Mouse (Mus musculus) midbrain, embryonic 10.5 days (tissue): ENCODE data around the gene Znrf1. TPM values are rescaled to one million over a fixed set of nuclear protein-coding genes. Genes with fewer than 3 reads are reported as not detected.
A peak's percentile ranks its signal among the peaks of the same experiment; 100 is the strongest.
"Not testable (repeated sequence)": the region's sequence is repeated elsewhere in the genome, so short reads cannot be mapped to it uniquely, and the experiment has no call there.

Source experiments
- DNase-seq: peaks from one replicate; pipeline ENCODE4 v3.0.0-alpha.2; 2017; ENCODE audit warnings: low spot score
- H3K27ac ChIP-seq: fragments of 300-500 bp; sonication (generic); replicated peaks from 2 replicates; pipeline ENCODE4 v1.5.1; 2016; ENCODE audit warnings: mild to moderate bottlenecking
- H3K27me3 ChIP-seq: fragments of 300-500 bp; sonication (generic); 2 replicates; pipeline ENCODE4 v1.6.1; 2016; ENCODE audit warnings: low read depth, mild to moderate bottlenecking; ENCODE audit not compliant: poor library complexity, severe bottlenecking
- H3K36me3 ChIP-seq: fragments of 300-500 bp; sonication (generic); 2 replicates; pipeline ENCODE4 v1.6.1; 2016; ENCODE audit warnings: mild to moderate bottlenecking, moderate library complexity
- H3K4me1 ChIP-seq: fragments of 300-500 bp; sonication (generic); 2 replicates; pipeline ENCODE4 v1.6.1; 2016
- H3K4me3 ChIP-seq: fragments of 300-500 bp; sonication (generic); 2 replicates; pipeline ENCODE4 v1.5.1; 2016; ENCODE audit warnings: mild to moderate bottlenecking, moderate library complexity
- H3K9me3 ChIP-seq: fragments of 300-500 bp; sonication (generic); replicated peaks from 2 replicates; pipeline ENCODE4 v1.6.1; 2016; ENCODE audit warnings: mild to moderate bottlenecking
- WGBS: fragments of 180-500 bp; shearing (Covaris S2); methylation state at CpG from one replicate; pipeline ENCODE4 v1.1.7; 2016; 5-methylcytosine and 5-hydroxymethylcytosine counted together
- polyA plus RNA-seq: library from polyadenylated mRNA; unstranded; fragments of >200 nt; fragmentation: Nextera tagmentation; extraction: Ambion mirVana; gene quantifications from 2 replicates; pipeline ENCODE4 v1.2.1, GENCODE M21; 2016

Gene Znrf1
- polyA plus RNA-seq, result 28.1 and 32.2 TPM in 2 replicates

GRCm38 (mm10) chr8:111536031-111536977 is at the start of gene Znrf1:
Znrf1 (plus strand) TSS chr8:111536097.
- under 1% methylated on average over 92 of the region's 100 CpGs for WGBS
- peaks cover 49% of the 10 kb centered on the region for H3K4me1 ChIP-seq
- peak within 1 kb of the TSS; percentile 98 for H3K27ac ChIP-seq
- peak; percentile 89 for DNase-seq
- H3K36me3 ChIP-seq, result peaks cover 8% of the 10 kb centered on the region
- H3K4me3 ChIP-seq, result peak within 1 kb of the TSS; percentile 100
- H3K9me3 ChIP-seq, result no peaks in the 10 kb centered on the region
- H3K27me3 ChIP-seq, result no peaks in the 10 kb centered on the region

- H3K9me3 ChIP-seq, result no peaks in the 10 kb centered on the region
- WGBS, result 92% methylated on average over 10 of the region's 10 CpGs
- no peak overlapping the region for H3K27ac ChIP-seq
- peaks cover 16% of the 10 kb centered on the region for H3K36me3 ChIP-seq
- no peaks in the 10 kb centered on the region for H3K27me3 ChIP-seq
- no peak for DNase-seq
- H3K4me3 ChIP-seq, result no peak overlapping the region
- no peaks in the 10 kb centered on the region for H3K4me1 ChIP-seq
Measured at GRCm38 (mm10) chr8:111490034-111490591, 45.8 kb upstream of the Znrf1 start.

GRCm38 (mm10) chr8:111491191-111491590 is 44.7 kb upstream of the Znrf1 start:
- DNase-seq, result no peak
- WGBS, result 89% methylated on average over 7 of the region's 7 CpGs
- H3K9me3 ChIP-seq, result no peaks in the 10 kb centered on the region
- H3K27ac ChIP-seq, result no peak overlapping the region
- H3K36me3 ChIP-seq, result peaks cover 15% of the 10 kb centered on the region
- H3K27me3 ChIP-seq, result no peaks in the 10 kb centered on the region
- H3K4me3 ChIP-seq, result no peak overlapping the region
- H3K4me1 ChIP-seq, result no peaks in the 10 kb centered on the region

GRCm38 (mm10) chr8:111492508-111492907 is 43.4 kb upstream of the Znrf1 start:
- Histone ChIP-seq H3K4me1 (no peaks in the 10 kb centered on the region), H3K36me3 (peaks cover 17% of the 10 kb centered on the region; the same call in 1 of the 2 replicates), H3K4me3 (no peak overlapping the region), H3K9me3 (no peaks in the 10 kb centered on the region), H3K27me3 (no peaks in the 10 kb centered on the region), H3K27ac (no peak overlapping the region)
- 90% methylated on average over 9 of the region's 9 CpGs for WGBS
- DNase-seq, result no peak

- DNase-seq, result no peak
- H3K4me3 ChIP-seq, result no peak overlapping the region
- no peaks in the 10 kb centered on the region for H3K4me1 ChIP-seq
- H3K27me3 ChIP-seq, result no peaks in the 10 kb centered on the region
- no peak overlapping the region for H3K27ac ChIP-seq
- peaks cover 23% of the 10 kb centered on the region; the same call in 1 of the 2 replicates for H3K36me3 ChIP-seq
- no peaks in the 10 kb centered on the region for H3K9me3 ChIP-seq
- 96% methylated on average over 3 of the region's 3 CpGs for WGBS
Measured at GRCm38 (mm10) chr8:111493176-111493575, 42.7 kb upstream of the Znrf1 start.

- H3K27ac ChIP-seq, result no peak overlapping the region
- no peaks in the 10 kb centered on the region for H3K9me3 ChIP-seq
- H3K4me1 ChIP-seq, result no peaks in the 10 kb centered on the region
- no peak overlapping the region for H3K4me3 ChIP-seq
- 86% methylated on average over 7 of the region's 7 CpGs for WGBS
- peaks cover 42% of the 10 kb centered on the region for H3K36me3 ChIP-seq
- no peak for DNase-seq
- no peaks in the 10 kb centered on the region for H3K27me3 ChIP-seq
Measured at GRCm38 (mm10) chr8:111496326-111496725, 39.6 kb upstream of the Znrf1 start.

DNA sequence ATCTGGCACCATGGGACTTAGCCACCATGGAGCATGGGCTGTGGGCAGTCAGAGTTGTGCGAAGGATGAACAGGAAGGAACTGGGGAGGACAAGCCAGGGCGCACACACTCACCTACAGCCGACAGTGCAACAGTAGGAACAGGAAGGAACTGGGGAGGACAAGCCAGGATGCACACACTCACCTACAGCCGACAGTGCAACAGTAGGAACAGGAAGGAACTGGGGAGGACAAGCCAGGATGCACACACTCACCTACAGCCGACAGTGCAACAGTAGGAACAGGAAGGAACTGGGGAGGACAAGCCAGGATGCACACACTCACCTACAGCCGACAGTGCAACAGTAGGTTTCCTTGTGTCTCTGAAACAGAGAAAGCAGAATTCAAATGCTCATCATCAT is 37.6 kb upstream of the Znrf1 start:
- not testable (repeated sequence) for DNase-seq, H3K4me1 ChIP-seq, H3K9me3 ChIP-seq, H3K4me3 ChIP-seq, H3K27me3 ChIP-seq, H3K27ac ChIP-seq
- 86% methylated on average over 6 of the region's 6 CpGs for WGBS
- peaks cover 43% of the 10 kb centered on the region for H3K36me3 ChIP-seq

GRCm38 (mm10) chr8:111501724-111502464 is 34.0 kb upstream of the Znrf1 start:
- no peaks in the 10 kb centered on the region for H3K27me3 ChIP-seq
- no peaks in the 10 kb centered on the region for H3K9me3 ChIP-seq
- H3K4me1 ChIP-seq, result 0 out of 2 replicates have a peak, but pooled peaks cover 4% of the 10 kb centered on the region
- WGBS, result 75% methylated on average over 11 of the region's 11 CpGs
- H3K36me3 ChIP-seq, result peaks cover 36% of the 10 kb centered on the region
- H3K27ac ChIP-seq, result no peak overlapping the region
- DNase-seq, result no peak
- H3K4me3 ChIP-seq, result no peak overlapping the region

DNA sequence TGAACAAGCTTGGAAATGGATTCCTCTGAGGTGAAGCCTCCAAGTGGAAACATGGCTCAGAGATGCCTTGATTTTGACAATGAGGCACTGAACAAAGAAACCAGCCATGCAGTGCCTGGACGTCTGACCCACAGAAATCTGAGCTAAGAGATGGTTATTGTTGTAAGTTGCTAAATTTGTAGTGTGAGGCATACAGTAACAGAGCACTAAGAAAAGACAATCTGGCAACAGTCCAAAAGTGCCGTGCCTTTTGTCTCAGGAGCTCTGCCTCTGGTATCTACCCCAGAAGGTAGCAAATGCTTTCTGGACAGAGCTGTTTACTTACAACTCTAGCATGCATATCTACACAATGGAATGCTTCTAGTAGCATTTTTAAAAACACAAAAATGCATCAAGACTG is 27.3 kb upstream of the Znrf1 start:
- no peak for DNase-seq
- Histone ChIP-seq H3K9me3 (no peaks in the 10 kb centered on the region), H3K27me3 (no peaks in the 10 kb centered on the region), H3K27ac (no peak overlapping the region), H3K4me1 (no peaks in the 10 kb centered on the region), H3K36me3 (peaks cover 6% of the 10 kb centered on the region), H3K4me3 (no peak overlapping the region)
- WGBS, result 72% methylated on average over 2 of the region's 2 CpGs

DNA sequence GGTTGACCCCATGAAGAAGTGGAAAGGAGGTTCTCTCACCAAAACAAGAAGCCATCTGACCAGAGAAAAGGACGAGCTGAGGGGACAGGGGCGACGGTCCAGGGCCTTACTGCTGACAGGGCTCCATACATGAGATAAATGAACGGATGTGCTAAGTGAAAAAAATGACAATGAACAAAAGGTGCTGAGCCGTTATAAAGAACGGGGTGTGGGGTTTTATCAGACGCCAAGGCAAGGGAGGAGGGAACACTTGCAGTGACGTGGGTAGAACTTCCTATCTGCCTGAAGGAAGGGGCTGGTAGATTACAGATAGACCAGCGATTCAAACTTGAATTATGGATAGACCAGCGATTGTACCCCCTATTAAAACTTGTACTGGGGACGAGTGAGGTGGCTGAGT is 26.6 kb upstream of the Znrf1 start:
- no peak for DNase-seq

DNA sequence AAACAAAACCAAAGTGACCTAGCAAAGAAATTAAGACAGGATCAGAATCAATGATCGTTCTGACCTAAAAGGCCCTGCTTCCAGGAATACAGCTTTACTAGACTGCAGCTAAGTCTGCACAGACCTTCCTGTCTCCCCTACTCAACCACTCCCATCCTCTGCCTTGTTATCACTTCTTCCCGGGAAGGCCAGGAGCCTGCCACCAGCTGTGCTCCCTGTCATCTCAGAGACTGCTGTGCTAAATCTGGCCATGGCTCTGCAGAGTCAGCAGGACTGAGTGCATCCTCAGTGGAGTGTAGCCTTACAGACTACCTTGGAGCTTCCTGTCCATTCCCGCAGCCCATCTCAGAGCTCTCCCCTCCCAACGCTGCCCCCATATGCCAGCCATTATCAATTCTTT is 25.5 kb upstream of the Znrf1 start:
- Histone ChIP-seq H3K9me3 (no peaks in the 10 kb centered on the region), H3K4me3 (no peak overlapping the region), H3K27ac (no peak overlapping the region), H3K4me1 (no peaks in the 10 kb centered on the region), H3K27me3 (no peaks in the 10 kb centered on the region), H3K36me3 (no peaks in the 10 kb centered on the region)
- WGBS, result 75% methylated on average over 4 of the region's 4 CpGs
- DNase-seq, result no peak

More for the DNA sequence above, 26.6 kb upstream of the Znrf1 start:
- H3K27ac ChIP-seq, result no peak overlapping the region
- H3K9me3 ChIP-seq, result no peaks in the 10 kb centered on the region
- no peaks in the 10 kb centered on the region for H3K4me1 ChIP-seq
- H3K4me3 ChIP-seq, result no peak overlapping the region
- H3K27me3 ChIP-seq, result no peaks in the 10 kb centered on the region
- 88% methylated on average over 11 of the region's 11 CpGs for WGBS
- H3K36me3 ChIP-seq, result peaks cover 1% of the 10 kb centered on the region

GRCm38 (mm10) chr8:111512941-111513340 is 23.0 kb upstream of the Znrf1 start:
- Histone ChIP-seq H3K27ac (no peak overlapping the region), H3K36me3 (no peaks in the 10 kb centered on the region), H3K4me1 (no peaks in the 10 kb centered on the region), H3K27me3 (no peaks in the 10 kb centered on the region), H3K9me3 (no peaks in the 10 kb centered on the region), H3K4me3 (no peak overlapping the region)
- no peak for DNase-seq
- WGBS, result 88% methylated on average over 7 of the region's 7 CpGs
